Mouse (Mus musculus) naive thymus-derived CD4-positive, alpha-beta T cell, adult 2 months (primary cell): ENCODE results near the gene Degs2.

Source experiments
- DNase-seq: peaks from one replicate; pipeline ENCODE4 v3.0.0-alpha.2; 2011; ENCODE audit warnings: low read depth

Gene Degs2

GRCm38 (mm10) chr12:108653358-108654335, 48.5 kb downstream of the Degs2 start:
- DNase-seq = peak; percentile 44

- DNase-seq = peak; percentile 59
These were observed 51.0 kb downstream of the Degs2 start for GRCm38 (mm10) chr12:108651053-108651660.

DNA sequence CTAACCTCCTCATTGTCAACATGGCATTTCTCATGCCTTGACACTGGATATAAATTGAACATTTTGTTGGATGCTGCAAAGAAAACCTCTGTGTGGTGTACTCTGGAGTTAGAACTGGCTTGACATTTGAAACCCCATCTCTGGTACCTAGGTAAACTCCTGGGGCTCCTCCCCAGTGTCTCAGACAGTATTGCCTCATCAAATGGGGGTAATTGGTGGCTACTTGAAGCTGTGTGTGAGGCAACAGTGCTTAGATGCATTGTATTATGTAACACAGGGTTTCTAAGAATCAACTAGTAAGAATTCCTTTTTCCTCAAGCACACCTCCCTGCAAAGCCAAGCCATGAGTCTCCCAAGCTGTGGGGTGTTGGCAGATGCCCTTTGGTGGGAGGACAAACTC, 54.3 kb downstream of the Degs2 start:
- DNase-seq = no peak

DNA sequence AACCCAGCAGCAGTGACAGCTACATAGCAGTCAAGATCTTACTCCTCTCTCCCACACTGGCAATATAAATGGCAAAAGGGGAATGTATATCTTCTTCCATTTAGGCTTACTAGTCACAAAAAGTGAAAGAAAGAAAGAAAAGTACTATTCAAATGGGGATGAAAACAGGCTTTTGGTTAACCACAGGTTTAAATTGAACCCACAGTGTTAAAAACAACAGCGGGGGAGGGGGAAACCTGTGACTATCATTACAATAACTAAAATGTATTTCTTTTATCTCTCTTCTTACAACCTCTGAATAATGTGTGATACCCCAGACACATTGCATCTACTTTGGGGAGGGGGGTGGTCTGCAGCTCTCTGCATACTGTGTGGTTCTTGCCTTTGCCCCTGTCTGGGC, 55.9 kb downstream of the Degs2 start:
- DNase-seq = peak; percentile 70

GRCm38 (mm10) chr12:108642019-108642418, 60.1 kb downstream of the Degs2 start:
- no peak for DNase-seq

- DNase-seq = no peak
These were observed 63.0 kb downstream of the Degs2 start for GRCm38 (mm10) chr12:108639126-108639525.

- peak; percentile 54 for DNase-seq
These were observed 64.7 kb downstream of the Degs2 start for GRCm38 (mm10) chr12:108637440-108637839.

DNA sequence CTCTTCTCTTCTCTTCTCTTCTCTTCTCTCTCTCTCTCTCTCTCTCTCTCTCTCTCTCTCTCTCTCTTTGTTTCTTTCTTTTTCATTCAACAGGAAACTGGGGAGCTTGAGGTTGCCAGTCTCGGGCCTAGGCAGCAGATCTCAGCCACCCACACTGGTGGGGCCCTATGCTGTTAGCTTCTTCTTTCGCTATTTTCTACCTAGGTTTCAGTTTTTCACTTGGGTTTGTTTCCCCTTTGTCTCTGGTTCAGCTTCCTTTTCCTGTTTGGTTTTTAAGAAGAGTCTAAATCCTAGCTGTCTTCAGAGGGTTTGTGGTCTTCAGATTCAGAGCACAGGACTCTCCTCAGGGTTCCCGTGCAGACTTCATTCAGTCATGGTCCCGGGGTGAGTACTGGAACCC, 66.6 kb downstream of the Degs2 start:
- DNase-seq = peak; percentile 79

- peak; percentile 64 for DNase-seq
These were observed 68.1 kb downstream of the Degs2 start for GRCm38 (mm10) chr12:108634031-108634430.

GRCm38 (mm10) chr12:108632501-108632900, 69.6 kb downstream of the Degs2 start:
- no peak for DNase-seq

DNA sequence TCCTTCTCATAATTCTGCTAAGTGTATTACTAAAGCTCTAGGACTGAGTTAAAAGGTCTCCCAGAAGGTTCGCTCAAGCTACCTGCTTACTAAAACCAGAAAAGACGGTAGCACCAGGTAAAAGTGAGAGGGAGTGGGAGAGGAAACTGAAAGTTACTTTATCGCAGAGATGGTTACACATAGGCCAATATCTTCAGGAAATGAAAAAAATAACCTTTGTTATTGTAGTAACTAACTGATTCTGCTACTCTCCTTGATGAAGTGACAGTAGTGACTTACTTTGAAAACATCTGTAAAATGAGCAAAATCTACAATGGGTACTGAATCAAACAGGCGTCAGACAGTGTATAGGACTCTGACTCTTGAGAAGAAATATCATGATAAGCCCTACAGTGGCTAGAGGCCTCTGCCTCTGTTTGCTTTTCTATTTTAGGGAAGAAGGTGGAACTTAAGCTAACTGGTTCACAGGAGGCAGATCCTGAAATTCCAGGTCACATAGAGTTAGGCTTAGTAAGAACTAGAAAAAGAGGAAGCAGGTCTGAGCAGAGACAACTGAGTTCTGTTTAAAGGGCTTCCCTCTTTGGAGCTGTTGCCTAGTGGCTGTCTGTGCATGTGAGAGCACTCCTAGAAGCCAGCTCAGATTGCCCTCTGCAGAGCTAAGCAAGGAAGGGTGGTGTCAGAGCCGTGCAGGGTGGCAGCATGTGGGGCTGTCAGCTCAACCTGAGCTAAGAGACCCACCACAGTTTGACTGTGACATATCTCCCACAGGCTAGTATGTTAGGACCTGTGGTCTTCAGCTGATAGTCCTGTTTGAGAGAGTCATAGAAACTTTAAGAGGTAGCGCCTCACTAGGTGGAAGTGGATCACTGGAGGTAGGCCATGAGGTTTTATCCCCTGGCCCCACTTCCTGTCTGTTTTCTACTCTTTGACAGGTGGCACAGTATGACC, 71.1 kb downstream of the Degs2 start:
- peak; percentile 65 for DNase-seq

GRCm38 (mm10) chr12:108629556-108629955, 72.6 kb downstream of the Degs2 start:
- DNase-seq = no peak
